In genomic region chr15:3544289-3544688, GRCm38 (mm10) we compare ENCODE assay signal across 19 mouse cellular contexts.
"Had no signal": no experiment of that assay in that cellular context is flagged by ENCODE, and none has a peak within 500 bp of the region (broad histone marks: within the 10 kb centered on the region; RNA-seq: fewer than 3 reads in every experiment).

No protein-coding gene starts in this region.

- H3K27ac ChIP-seq: kidney, postnatal 0 days; limb, embryonic 10.5 days; limb, embryonic 13.5 days; liver, embryonic 12.5 days; liver, embryonic 15.5 days; lung, embryonic 15.5 days; midbrain, embryonic 10.5 days; midbrain, embryonic 13.5 days had no signal

- ATAC-seq: liver, embryonic 12.5 days; midbrain, embryonic 13.5 days; midbrain, embryonic 16.5 days had no signal

- H3K36me3 ChIP-seq: limb, embryonic 10.5 days; liver, embryonic 15.5 days; midbrain, embryonic 10.5 days; midbrain, embryonic 13.5 days had no signal

- H3K9ac ChIP-seq: limb, embryonic 13.5 days; liver, embryonic 12.5 days; liver, embryonic 15.5 days; lung, embryonic 15.5 days; midbrain, embryonic 13.5 days had no signal

- DNase-seq: kidney, postnatal 25 days; layer of hippocampus, postnatal 36 days; liver; lung, adult 18-20 months; lung, postnatal 10 days; lung, postnatal 36 days; thymus, adult 2 months; thymus, postnatal 14 days; thymus, postnatal 4 days had no signal

- H3K27me3 ChIP-seq: limb, embryonic 13.5 days; liver, embryonic 12.5 days; liver, embryonic 15.5 days; lung, embryonic 15.5 days; megakaryocyte, embryonic 14.5 days; midbrain, embryonic 13.5 days had no signal

- H3K4me3 ChIP-seq: limb, embryonic 10.5 days; limb, embryonic 13.5 days; liver, embryonic 12.5 days; liver, embryonic 15.5 days; lung, embryonic 15.5 days; midbrain, embryonic 10.5 days; midbrain, embryonic 13.5 days had no signal

- H3K9me3 ChIP-seq: limb, embryonic 10.5 days; limb, embryonic 13.5 days; liver, embryonic 12.5 days; liver, embryonic 15.5 days; lung, embryonic 15.5 days; megakaryocyte, embryonic 14.5 days; midbrain, embryonic 10.5 days; midbrain, embryonic 13.5 days had no signal

- H3K4me1 ChIP-seq: limb, embryonic 10.5 days; limb, embryonic 13.5 days; liver, embryonic 12.5 days; liver, embryonic 15.5 days; lung, embryonic 15.5 days; megakaryocyte, embryonic 14.5 days; midbrain, embryonic 10.5 days; midbrain, embryonic 13.5 days had no signal

- H3K4me2 ChIP-seq: limb, embryonic 13.5 days; liver, embryonic 12.5 days; liver, embryonic 15.5 days; lung, embryonic 15.5 days; midbrain, embryonic 13.5 days had no signal
